In genomic region chr5:26374175-26374984, GRCm38 (mm10) we compare ENCODE assay signal across 19 mouse cellular contexts.
DNase-seq lines count a peak whose midpoint lies in the region; ATAC-seq lines count a peak whose summit lies in the region.
"Had no signal": no experiment of that assay in that cellular context is flagged by ENCODE, and none has a peak within 500 bp of the region (broad histone marks: within the 10 kb centered on the region; RNA-seq: fewer than 3 reads in every experiment).

No protein-coding gene starts in this region.

- no peaks in the 10 kb centered on the region for H3K36me3 ChIP-seq in forebrain, embryonic 14.5 days (ENCODE audit: control insufficient read depth, insufficient read depth, low read length)
- no peaks in the 10 kb centered on the region for H3K36me3 ChIP-seq in forebrain, embryonic 12.5 days (replicated peaks)
- no peaks in the 10 kb centered on the region for H3K36me3 ChIP-seq in limb, embryonic 11.5 days (ENCODE audit: control insufficient read depth, insufficient read depth, low read length)
- H3K36me3 ChIP-seq in limb, embryonic 10.5 days = no peaks in the 10 kb centered on the region
- H3K36me3 ChIP-seq in neural tube, embryonic 15.5 days = no peaks in the 10 kb centered on the region
- H3K36me3 ChIP-seq: embryonic facial prominence, embryonic 12.5 days; heart, embryonic 12.5 days; hindbrain, embryonic 15.5 days had no signal

- no peak overlapping the region for H3K9ac ChIP-seq in forebrain, embryonic 14.5 days (ENCODE audit: low read length)
- H3K9ac ChIP-seq in forebrain, embryonic 12.5 days = no peak overlapping the region
- no peak overlapping the region for H3K9ac ChIP-seq in limb, embryonic 11.5 days (ENCODE audit: low read length)
- no peak overlapping the region for H3K9ac ChIP-seq in neural tube, embryonic 15.5 days (replicated peaks)
- H3K9ac ChIP-seq: embryonic facial prominence, embryonic 12.5 days; heart, embryonic 12.5 days; hindbrain, embryonic 15.5 days had no signal

- no peak overlapping the region for H3K4me2 ChIP-seq in forebrain, embryonic 14.5 days (ENCODE audit: low read length)
- H3K4me2 ChIP-seq in forebrain, embryonic 12.5 days = no peak overlapping the region
- H3K4me2 ChIP-seq in limb, embryonic 11.5 days (ENCODE audit: low read depth, severe bottlenecking) = no peak overlapping the region
- no peak overlapping the region for H3K4me2 ChIP-seq in neural tube, embryonic 15.5 days
- H3K4me2 ChIP-seq: embryonic facial prominence, embryonic 12.5 days; heart, embryonic 12.5 days; hindbrain, embryonic 15.5 days had no signal

- H3K4me1 ChIP-seq in forebrain, embryonic 14.5 days (ENCODE audit: control insufficient read depth, insufficient read depth, low read length) = no peaks in the 10 kb centered on the region
- no peaks in the 10 kb centered on the region; the same call in 1 of the 2 replicates for H3K4me1 ChIP-seq in forebrain, embryonic 12.5 days
- 0 out of 2 replicates have a peak, but pooled peaks cover 5% of the 10 kb centered on the region for H3K4me1 ChIP-seq in limb, embryonic 11.5 days (ENCODE audit: control insufficient read depth, insufficient read depth, low read length)
- H3K4me1 ChIP-seq in limb, embryonic 10.5 days = peaks cover 14% of the 10 kb centered on the region
- 0 out of 2 replicates have a peak, but pooled peaks cover 5% of the 10 kb centered on the region for H3K4me1 ChIP-seq in neural tube, embryonic 15.5 days
- H3K4me1 ChIP-seq: embryonic facial prominence, embryonic 12.5 days; heart, embryonic 12.5 days; hindbrain, embryonic 15.5 days had no signal

- peak; percentile 82 for ATAC-seq in forebrain, embryonic 14.5 days
- ATAC-seq in forebrain, embryonic 12.5 days (ENCODE audit: low FRiP score) = no peak
- no peak for ATAC-seq in limb, embryonic 11.5 days (ENCODE audit: insufficient number of reproducible peaks, low FRiP score, low TSS enrichment, low read depth)
- ATAC-seq in neural tube, embryonic 15.5 days (ENCODE audit: low FRiP score) = peak; percentile 47; the same call in 1 of the 2 replicates
- ATAC-seq: intestine, embryonic 16.5 days had no signal

- peak; percentile 26 to 56 for DNase-seq in cerebellum, postnatal 10 days
- DNase-seq in cerebellum, postnatal 4 days (ENCODE audit: low spot score in 2 of 2) = no peak
- peak; percentile 55 for DNase-seq in forebrain, embryonic 14.5 days (ENCODE audit: low spot score)
- peak; percentile 20 for DNase-seq in limb, embryonic 11.5 days (ENCODE audit: low spot score)
- DNase-seq in limb, embryonic 10.5 days (ENCODE audit: low spot score) = no peak
- DNase-seq in spleen, postnatal 14 days (ENCODE audit: low spot score in 2 of 2) = no peak
- DNase-seq: adrenal gland, adult 2 months; adrenal gland, postnatal 25 days; cerebellum, adult 11-12 months; cerebellum, adult 9-10 months; embryo, embryonic 11 days; gastrocnemius, postnatal 14 days; kidney, adult 2 months had no signal

- no peak overlapping the region for H3K27ac ChIP-seq in forebrain, embryonic 14.5 days (ENCODE audit: low read depth, low read length)
- H3K27ac ChIP-seq in forebrain, embryonic 12.5 days = no peak overlapping the region
- H3K27ac ChIP-seq in limb, embryonic 11.5 days (replicated peaks; ENCODE audit: low read depth, low read length) = no peak overlapping the region
- no peak overlapping the region for H3K27ac ChIP-seq in limb, embryonic 10.5 days
- H3K27ac ChIP-seq in neural tube, embryonic 15.5 days (replicated peaks) = no peak overlapping the region
- H3K27ac ChIP-seq: embryonic facial prominence, embryonic 12.5 days; hindbrain, embryonic 15.5 days had no signal

- H3K27me3 ChIP-seq in forebrain, embryonic 14.5 days (replicated peaks; ENCODE audit: control insufficient read depth, insufficient read depth, low read length) = no peaks in the 10 kb centered on the region
- no peaks in the 10 kb centered on the region for H3K27me3 ChIP-seq in forebrain, embryonic 12.5 days
- H3K27me3 ChIP-seq in limb, embryonic 11.5 days (ENCODE audit: control insufficient read depth, insufficient read depth, low read length) = no peaks in the 10 kb centered on the region
- no peaks in the 10 kb centered on the region for H3K27me3 ChIP-seq in limb, embryonic 10.5 days (ENCODE audit: low read depth, poor library complexity, severe bottlenecking)
- no peaks in the 10 kb centered on the region for H3K27me3 ChIP-seq in neural tube, embryonic 15.5 days (replicated peaks)
- H3K27me3 ChIP-seq: embryonic facial prominence, embryonic 12.5 days; heart, embryonic 12.5 days; hindbrain, embryonic 15.5 days had no signal

- 33% methylated on average over 10 of the region's 10 CpGs for WGBS in forebrain, embryonic 14.5 days
- WGBS in forebrain, embryonic 12.5 days = 41% methylated on average over 10 of the region's 10 CpGs
- 57% methylated on average over 10 of the region's 10 CpGs for WGBS in limb, embryonic 11.5 days
- WGBS in limb, embryonic 10.5 days = 74% methylated on average over 10 of the region's 10 CpGs
- WGBS in neural tube, embryonic 15.5 days = 64% methylated on average over 10 of the region's 10 CpGs

- H3K9me3 ChIP-seq in forebrain, embryonic 14.5 days (replicated peaks; ENCODE audit: control insufficient read depth, low read length) = no peaks in the 10 kb centered on the region
- H3K9me3 ChIP-seq in forebrain, embryonic 12.5 days = no peaks in the 10 kb centered on the region
- no peaks in the 10 kb centered on the region for H3K9me3 ChIP-seq in limb, embryonic 11.5 days (ENCODE audit: control insufficient read depth, low read length)
- H3K9me3 ChIP-seq in limb, embryonic 10.5 days (replicated peaks) = no peaks in the 10 kb centered on the region
- H3K9me3 ChIP-seq in neural tube, embryonic 15.5 days (replicated peaks) = no peaks in the 10 kb centered on the region
- H3K9me3 ChIP-seq: embryonic facial prominence, embryonic 12.5 days; hindbrain, embryonic 15.5 days had no signal

- no peak overlapping the region for H3K4me3 ChIP-seq in forebrain, embryonic 14.5 days (ENCODE audit: low read depth, low read length)
- H3K4me3 ChIP-seq in forebrain, embryonic 12.5 days (replicated peaks) = no peak overlapping the region
- H3K4me3 ChIP-seq in limb, embryonic 11.5 days (ENCODE audit: low read depth, low read length) = no peak overlapping the region
- H3K4me3 ChIP-seq in limb, embryonic 10.5 days = no peak overlapping the region
- H3K4me3 ChIP-seq in neural tube, embryonic 15.5 days (replicated peaks) = no peak overlapping the region
- H3K4me3 ChIP-seq: embryonic facial prominence, embryonic 12.5 days; heart, embryonic 12.5 days; hindbrain, embryonic 15.5 days had no signal

Comparison
In these comparisons a context has a peak if more than half of its experiments do, and no peak if none do; other contexts are left out.
1. DNase-seq: peak in cerebellum, postnatal 10 days (2 of 2), forebrain, embryonic 14.5 days (single experiment) and limb, embryonic 11.5 days (single experiment); none in cerebellum, postnatal 4 days (0 of 2), limb, embryonic 10.5 days (single experiment) and spleen, postnatal 14 days (0 of 2).
2. ATAC-seq: peak in forebrain, embryonic 14.5 days (single experiment) and neural tube, embryonic 15.5 days (single experiment); none in forebrain, embryonic 12.5 days (single experiment) and limb, embryonic 11.5 days (single experiment).